Mouse (Mus musculus) layer of hippocampus, postnatal 10 days (tissue): Measurements from ENCODE around the gene Mov10. TPM values are rescaled to one million over a fixed set of nuclear protein-coding genes. Genes with fewer than 3 reads are reported as not detected.
"Not testable (repeated sequence)": the region's sequence is repeated elsewhere in the genome, so short reads cannot be mapped to it uniquely, and the experiment has no call there.

Experiments
- DNase-seq, 2 experiments: peaks; one replicate each; pipeline ENCODE4 v3.0.0; 2021; ENCODE audit warnings: low spot score in 2 of 2
- long read RNA-seq: library from polyadenylated mRNA; stranded (forward); transcript quantifications from one replicate; pipeline ENCODE4 v2.0.0, GENCODE M21; 2023
- total RNA-seq, 2 experiments: library from RNA; stranded (reverse); gene quantifications; 2 replicates each; pipeline ENCODE4 v1.2.3; 2021

Mov10 gene
- 10 to 100 TPM in 1 of 2 experiments, 1 to 10 TPM in 1; 9.1 to 11.4 TPM for total RNA-seq
- long read RNA-seq, partial matches to known transcripts: 4 of 10 reads
- long read RNA-seq, other reads (novel, unspliced or antisense): 6 of 10 reads

DNA sequence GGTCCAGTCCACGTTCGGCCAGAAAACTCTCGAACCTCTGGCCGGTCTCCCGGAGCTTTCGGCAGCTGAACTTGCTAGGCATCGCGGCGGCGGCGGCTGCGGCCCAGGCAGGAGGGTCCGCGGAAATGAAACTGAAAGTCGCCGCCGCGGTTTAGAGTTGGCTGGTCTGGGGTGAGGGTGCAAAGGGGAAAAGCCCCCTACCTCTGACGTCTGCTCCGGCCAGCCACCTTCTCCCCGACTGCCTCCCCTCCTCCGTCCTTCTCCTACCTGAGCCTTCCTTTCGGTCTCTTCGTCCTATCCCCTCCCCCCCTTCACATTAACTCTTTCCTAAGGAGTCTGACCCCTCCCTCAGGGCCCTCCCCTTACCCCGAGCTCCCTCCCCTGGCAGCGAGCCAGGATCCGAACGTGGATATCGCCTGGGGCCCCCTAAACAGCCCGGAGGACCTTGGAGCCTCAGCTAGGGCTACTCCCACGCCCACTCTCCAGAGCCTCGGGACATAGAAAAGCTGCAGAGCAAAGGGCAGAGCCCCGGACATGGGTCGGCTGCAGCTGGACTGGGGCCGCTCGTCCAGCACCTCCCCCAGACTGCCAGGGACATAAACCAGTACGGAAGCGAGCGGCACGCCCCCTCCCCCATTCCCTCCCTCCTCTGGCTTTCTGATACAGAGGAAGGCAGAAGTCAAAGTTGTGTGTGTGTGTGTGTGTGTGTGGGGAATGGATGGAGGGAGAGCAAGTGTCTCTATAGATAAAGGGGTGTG, at the start of gene Mov10:
Gene Mov10, minus strand, starts transcription at position 573 of the 758 bp plus-strand sequence.
- DNase-seq: peak; percentile 51 to 67

DNA sequence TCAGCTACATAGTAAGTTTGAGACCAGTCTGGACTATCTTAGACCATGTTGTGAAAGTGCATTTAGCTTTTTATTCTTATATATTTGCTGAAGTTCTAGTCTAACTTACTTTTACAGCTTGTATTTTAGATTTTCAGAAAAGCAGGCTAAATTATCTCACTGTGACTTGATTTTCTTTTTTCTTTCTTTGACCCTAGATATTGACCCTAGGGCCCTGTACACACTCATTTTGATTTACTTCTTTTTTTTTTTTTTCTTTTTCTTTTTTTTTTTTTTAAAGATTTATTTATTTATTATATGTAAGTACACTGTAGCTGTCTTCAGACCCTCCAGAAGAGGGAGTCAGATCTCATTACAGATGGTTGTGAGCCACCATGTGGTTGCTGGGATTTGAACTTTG, 48.3 kb upstream of the Mov10 start:
- DNase-seq: not testable (repeated sequence)

GRCm38 (mm10) chr3:104865341-104865788, 47.0 kb upstream of the Mov10 start:
- no peak for DNase-seq

GRCm38 (mm10) chr3:104864651-104865340, 46.4 kb upstream of the Mov10 start:
- peak; percentile 87 to 92 for DNase-seq

DNA sequence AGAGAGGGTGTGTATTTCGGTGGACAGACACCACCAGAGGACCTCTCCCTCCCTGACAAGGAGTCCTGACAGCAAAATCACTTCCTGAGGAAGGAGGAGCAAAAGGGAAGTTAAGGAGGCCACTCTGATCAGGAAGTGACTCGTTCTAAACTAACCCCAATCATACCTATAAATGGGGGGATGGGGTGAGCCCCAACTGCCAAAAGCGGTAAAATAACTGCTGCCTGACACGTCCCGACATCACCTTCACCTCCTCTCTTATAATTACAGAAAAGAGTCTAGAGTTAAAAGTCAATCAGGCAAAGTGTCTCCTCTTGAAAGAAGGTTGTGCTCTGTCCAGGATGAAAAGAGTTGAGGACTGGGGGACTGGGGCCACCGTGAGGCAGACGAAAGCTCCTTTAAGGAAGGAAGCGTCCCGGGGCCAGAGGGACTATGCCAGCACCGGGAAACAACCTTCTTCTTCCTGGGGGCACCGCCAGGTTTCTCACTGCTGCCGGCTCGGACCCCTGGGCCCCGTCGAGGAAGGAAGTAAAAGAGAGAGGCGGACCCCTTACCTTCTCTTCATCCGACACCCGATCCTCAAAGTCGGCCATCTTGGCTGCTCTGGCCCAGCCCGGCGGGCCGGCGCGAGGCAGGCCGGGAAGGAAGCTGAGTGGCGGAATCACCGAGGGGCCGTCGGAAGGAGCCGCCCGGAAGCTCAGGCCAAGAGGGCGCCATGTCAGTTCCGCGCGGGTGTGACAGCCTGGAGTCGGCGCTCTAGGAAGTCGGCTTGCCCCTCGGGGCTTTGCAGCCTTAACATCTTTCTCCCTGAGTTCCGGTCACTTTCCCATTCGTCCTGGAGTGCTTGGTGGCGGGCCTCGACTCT, 45.7 kb upstream of the Mov10 start, which contains the start of the genes St7l and Capza1:
Gene St7l, plus strand, starts transcription at position 220 of the 865 bp plus-strand sequence.
Gene Capza1, minus strand, starts transcription at position 720 of the 865 bp plus-strand sequence.
- DNase-seq: peak; percentile 87 to 92

GRCm38 (mm10) chr3:104858560-104858959, 40.2 kb upstream of the Mov10 start:
- DNase-seq: no peak

GRCm38 (mm10) chr3:104856106-104856505, 37.7 kb upstream of the Mov10 start:
- no peak for DNase-seq

- no peak for DNase-seq
Measured at GRCm38 (mm10) chr3:104854866-104855265, 36.5 kb upstream of the Mov10 start.

- DNase-seq: no peak
Measured at GRCm38 (mm10) chr3:104854465-104854864, 36.1 kb upstream of the Mov10 start.

DNA sequence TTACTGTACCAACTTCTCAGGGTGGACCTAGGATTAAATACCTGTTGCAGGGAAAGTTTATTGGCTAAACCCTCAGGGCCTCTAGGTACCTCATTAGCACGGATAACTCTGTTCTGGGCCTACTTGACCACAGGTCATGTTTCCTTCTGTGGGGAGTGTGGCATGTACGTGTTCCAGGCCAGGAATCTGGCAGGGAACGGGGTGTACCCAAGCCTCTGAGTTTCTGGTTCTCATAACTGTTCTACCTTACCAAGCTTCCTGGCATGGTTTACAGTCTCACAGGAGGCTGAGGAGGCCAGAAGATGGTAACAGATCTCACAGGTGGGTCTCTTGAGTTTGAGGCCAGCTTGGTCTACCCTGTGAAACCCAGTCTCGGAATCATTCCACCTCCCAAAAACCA, 28.2 kb upstream of the Mov10 start:
- no peak for DNase-seq

DNA sequence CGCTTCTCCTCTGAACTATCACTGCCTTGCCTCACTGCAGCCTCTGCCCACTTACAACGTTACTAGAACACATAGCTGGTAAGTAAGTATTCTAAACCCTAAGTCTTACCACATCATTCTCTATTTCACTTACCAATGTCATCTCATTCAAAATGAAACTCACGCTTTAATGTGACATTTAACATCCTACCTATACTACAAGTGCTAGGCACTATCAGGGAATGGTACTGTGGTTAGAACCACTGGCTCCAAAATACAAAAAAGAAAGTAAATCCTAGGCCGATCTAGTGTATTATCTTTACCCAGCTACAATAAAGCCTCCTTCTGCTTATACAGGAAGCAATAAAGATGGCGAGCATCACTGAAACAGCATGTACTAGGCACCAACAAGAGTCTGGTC, 22.7 kb upstream of the Mov10 start:
- no peak for DNase-seq

- no peak for DNase-seq
Measured at GRCm38 (mm10) chr3:104835797-104836196, 17.4 kb upstream of the Mov10 start.

DNA sequence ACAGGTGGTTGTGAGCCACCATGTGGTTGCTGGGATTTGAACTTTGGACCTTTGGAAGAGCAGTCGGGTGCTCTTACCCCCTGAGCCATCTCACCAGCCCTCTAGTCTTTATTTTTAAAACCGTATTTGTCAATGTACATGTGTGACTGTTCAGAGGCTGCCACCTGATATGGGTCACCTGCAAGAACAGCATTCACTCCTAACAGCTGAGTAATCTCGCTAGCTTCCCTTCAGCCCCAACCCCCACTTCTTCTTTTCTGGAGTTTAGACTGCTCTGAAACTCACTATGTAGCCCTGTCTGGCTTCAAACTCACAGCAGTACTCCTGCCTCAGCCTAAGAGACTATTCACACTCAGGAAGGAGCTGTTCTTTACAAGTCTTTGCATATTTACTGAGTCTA, 4.0 kb upstream of the Mov10 start:
- DNase-seq: no peak

- no peak for DNase-seq
Measured at GRCm38 (mm10) chr3:104820426-104820825, 2.1 kb upstream of the Mov10 start.

DNA sequence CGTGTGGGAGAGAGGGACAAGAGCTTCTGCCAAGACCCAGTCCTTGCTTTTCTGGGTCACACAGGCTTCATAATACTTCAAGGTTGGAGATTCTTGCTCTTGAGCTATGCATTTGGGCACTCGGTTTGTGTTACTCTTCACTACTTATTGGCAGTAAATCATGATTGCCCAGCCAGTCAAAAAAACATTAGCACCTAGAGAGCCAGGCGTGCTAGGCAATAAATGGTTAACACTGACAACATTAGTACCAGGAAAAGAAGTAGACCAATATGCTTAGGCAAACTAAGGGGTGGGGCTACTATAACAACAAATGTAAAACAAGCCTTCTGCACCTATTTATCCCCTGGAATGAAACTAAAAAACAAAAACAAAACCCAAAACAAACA, 379 bp upstream of the Mov10 start:
- no peak for DNase-seq

- DNase-seq: peak; percentile 65 to 75
Measured at GRCm38 (mm10) chr3:104817481-104817990, 827 bp downstream of the Mov10 start.

DNA sequence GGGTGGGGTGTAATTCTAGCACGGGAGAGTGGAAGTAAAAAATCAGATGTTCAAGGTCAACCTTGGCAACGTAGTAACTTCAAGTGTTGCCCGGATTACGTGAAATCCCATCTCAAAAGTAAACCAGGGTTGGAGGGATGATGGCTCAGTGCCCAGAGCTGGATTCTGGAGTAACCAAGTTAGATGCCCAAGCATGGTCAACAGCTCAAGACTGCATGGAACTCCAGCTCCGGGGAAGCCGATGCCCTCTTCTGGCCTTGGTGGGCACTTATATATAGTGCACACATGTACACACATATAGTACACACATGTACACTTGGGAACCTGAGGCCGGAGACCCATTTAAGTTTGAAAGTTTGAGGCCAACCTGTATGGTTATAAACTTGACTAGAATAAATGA, 2.2 kb downstream of the Mov10 start:
- DNase-seq: no peak

GRCm38 (mm10) chr3:104815346-104815745, 3.0 kb downstream of the Mov10 start:
- no peak for DNase-seq

DNA sequence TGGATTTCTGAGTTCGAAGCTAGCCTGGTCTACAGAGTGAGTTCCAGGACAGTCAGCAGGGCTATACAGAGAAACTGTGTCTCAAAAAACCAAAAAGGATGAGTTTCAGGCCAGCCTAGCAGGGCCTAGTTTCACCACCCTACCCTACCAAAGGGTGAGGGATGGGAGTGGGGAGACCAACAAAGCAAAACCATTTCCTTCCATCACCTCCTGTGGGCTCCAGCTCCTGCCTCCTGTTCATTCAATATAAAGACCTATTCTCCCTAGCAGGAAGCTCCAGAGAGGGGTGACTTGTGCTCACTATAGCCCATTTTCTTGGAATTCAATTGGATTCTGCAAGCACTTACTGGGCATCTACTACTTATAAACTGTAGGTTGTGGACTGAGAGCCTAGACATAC, 3.6 kb downstream of the Mov10 start:
- no peak for DNase-seq

DNA sequence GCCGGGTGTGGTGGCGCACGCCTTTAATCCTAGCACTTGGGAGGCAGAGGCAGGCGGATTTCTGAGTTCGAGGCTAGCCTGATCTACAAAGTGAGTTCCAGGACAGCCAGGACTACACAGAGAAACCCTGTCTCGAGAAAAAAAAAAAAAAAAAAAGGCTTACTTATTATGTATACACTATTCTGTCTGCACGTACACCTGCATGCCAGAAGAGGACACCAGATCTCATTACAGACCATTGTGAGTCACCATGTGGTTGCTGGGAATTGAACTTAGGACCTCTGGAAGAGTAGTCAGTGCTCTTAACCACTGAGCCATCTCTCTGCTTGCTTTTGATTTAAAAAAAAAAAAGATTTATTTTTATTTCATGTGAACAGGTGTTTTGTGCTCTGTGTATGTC, 5.1 kb downstream of the Mov10 start:
- not testable (repeated sequence) for DNase-seq

GRCm38 (mm10) chr3:104812254-104812653, 6.1 kb downstream of the Mov10 start:
- DNase-seq: no peak
